ENCODE assay signal across 20 mouse cellular contexts in genomic region chr14:113656864-113657263, GRCm38 (mm10).
"Had no signal": no experiment of that assay in that cellular context is flagged by ENCODE, and none has a peak within 500 bp of the region (broad histone marks: within the 10 kb centered on the region; RNA-seq: fewer than 3 reads in every experiment).

No protein-coding gene starts in this region.

- H3K9me3 ChIP-seq: kidney, embryonic 15.5 days; limb, embryonic 13.5 days; liver, embryonic 12.5 days; liver, embryonic 15.5 days; lung, embryonic 15.5 days; megakaryocyte, embryonic 14.5 days; midbrain, embryonic 10.5 days; midbrain, embryonic 15.5 days had no signal

- H3K27ac ChIP-seq: kidney, embryonic 15.5 days; limb, embryonic 13.5 days; liver, embryonic 12.5 days; liver, embryonic 15.5 days; lung, embryonic 15.5 days; midbrain, embryonic 10.5 days; midbrain, embryonic 15.5 days; stomach, postnatal 0 days had no signal

- DNase-seq: kidney, postnatal 10 days; kidney, postnatal 36 days; layer of hippocampus, postnatal 36 days; left cerebral cortex, postnatal 4 days; liver; lung, adult 18-20 months; lung, postnatal 10 days; lung, postnatal 36 days; thymus, adult 2 months; thymus, postnatal 14 days; thymus, postnatal 4 days had no signal

- H3K4me1 ChIP-seq: kidney, embryonic 15.5 days; limb, embryonic 13.5 days; liver, embryonic 12.5 days; liver, embryonic 15.5 days; lung, embryonic 15.5 days; megakaryocyte, embryonic 14.5 days; midbrain, embryonic 10.5 days; midbrain, embryonic 15.5 days had no signal

- H3K27me3 ChIP-seq: kidney, embryonic 15.5 days; limb, embryonic 13.5 days; liver, embryonic 12.5 days; liver, embryonic 15.5 days; lung, embryonic 15.5 days; megakaryocyte, embryonic 14.5 days; midbrain, embryonic 15.5 days had no signal

- H3K4me2 ChIP-seq: kidney, embryonic 15.5 days; limb, embryonic 13.5 days; liver, embryonic 12.5 days; liver, embryonic 15.5 days; lung, embryonic 15.5 days; midbrain, embryonic 15.5 days had no signal

- H3K36me3 ChIP-seq: kidney, embryonic 15.5 days; limb, embryonic 13.5 days; liver, embryonic 12.5 days; liver, embryonic 15.5 days; lung, embryonic 15.5 days; midbrain, embryonic 10.5 days; midbrain, embryonic 15.5 days had no signal

- H3K9ac ChIP-seq: kidney, embryonic 15.5 days; limb, embryonic 13.5 days; liver, embryonic 12.5 days; liver, embryonic 15.5 days; lung, embryonic 15.5 days; midbrain, embryonic 15.5 days had no signal

- ATAC-seq: liver, embryonic 12.5 days; midbrain, embryonic 15.5 days had no signal

- H3K4me3 ChIP-seq: kidney, embryonic 15.5 days; limb, embryonic 13.5 days; liver, embryonic 12.5 days; liver, embryonic 15.5 days; lung, embryonic 15.5 days; megakaryocyte, embryonic 14.5 days; midbrain, embryonic 10.5 days; midbrain, embryonic 15.5 days had no signal
